Mouse (Mus musculus): ENCODE data around the gene Slc2a8.
A peak's percentile ranks its signal among the peaks of the same experiment; 100 is the strongest.

- TF ChIP-seq POLR2A (IDR thresholded peaks at IDR 0.05; ENCODE audit: borderline replicate concordance, low read depth, low read length) (no peak), CTCF (IDR thresholded peaks at IDR 0.05; ENCODE audit: low read depth, low read length) (peak; percentile 43)
These were observed 8.4 kb upstream of the Slc2a8 start for GRCm38 (mm10) chr2:32990167-32990832.

All from bone marrow macrophage, adult 2 months (primary cell).